Mouse (Mus musculus) ES-E14 (cell line): ENCODE data around the gene Lrrc28.

ENCODE experiments used
- CHD2 ChIP-seq: IDR thresholded peaks from 2 replicates; pipeline ENCODE4 v1.6.1; 2014; ENCODE audit warnings: mild to moderate bottlenecking, low read depth, low read length, inconsistent platforms
- HCFC1 ChIP-seq: IDR thresholded peaks from 2 replicates; pipeline ENCODE4 v1.6.1; 2012; ENCODE audit warnings: low read length, inconsistent platforms, borderline replicate concordance; ENCODE audit not compliant: insufficient read depth
- MAFK ChIP-seq: IDR thresholded peaks from 2 replicates; pipeline ENCODE4 v1.6.1; 2014; ENCODE audit warnings: mild to moderate bottlenecking, low read depth, low read length, inconsistent platforms; ENCODE audit not compliant: insufficient read depth
- ZC3H11A ChIP-seq: IDR thresholded peaks from 2 replicates; pipeline ENCODE4 v1.6.1; 2012; ENCODE audit warnings: low read depth, mild to moderate bottlenecking, inconsistent platforms, low read length, borderline replicate concordance
- ZNF384 ChIP-seq: IDR thresholded peaks from 2 replicates; pipeline ENCODE4 v1.6.1; 2012; ENCODE audit warnings: low read depth, low read length, inconsistent platforms

- no peak for TF ChIP-seq ZNF384
- TF ChIP-seq CHD2 = no peak
- no peak for TF ChIP-seq ZC3H11A
- TF ChIP-seq HCFC1 = no peak
- TF ChIP-seq MAFK = no peak
Measured at GRCm38 (mm10) chr7:67592670-67593069, 52.4 kb downstream of the Lrrc28 start.
